Mouse (Mus musculus) forelimb bud, embryonic 11.5 days (tissue): ENCODE measurements at regions not wholly inside any gene's neighbourhood (a gene's known extent, or its start where the extent isn't known, plus 50 kb on each side); places are given as distances from the start of the nearest gene placed in this dataset.

Experiments used
- DNase-seq: peaks from one replicate; pipeline ENCODE4 v3.0.0-alpha.2; 2012; ENCODE audit warnings: low read depth, low spot score

DNA sequence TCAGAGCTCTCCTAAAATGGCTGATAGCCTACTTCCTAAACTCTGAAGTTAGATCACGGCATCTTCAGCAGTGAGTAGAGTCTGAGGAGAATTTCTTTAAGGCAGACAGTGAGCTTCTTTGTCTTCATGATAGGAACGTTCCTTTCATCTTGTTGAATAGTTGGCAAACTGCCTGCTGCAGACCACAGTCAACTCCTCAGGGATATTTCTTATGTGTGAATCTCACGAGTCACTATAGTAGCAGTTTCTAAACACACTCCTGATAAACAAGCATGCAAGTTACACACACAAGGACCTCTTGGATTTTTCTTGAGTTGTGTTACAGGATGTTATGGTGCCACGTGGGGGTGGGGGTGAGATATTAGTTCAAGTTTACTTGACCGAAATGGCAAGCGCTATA lies 205.2 kb downstream of the Gm11077 start:
- no peak for DNase-seq

DNA sequence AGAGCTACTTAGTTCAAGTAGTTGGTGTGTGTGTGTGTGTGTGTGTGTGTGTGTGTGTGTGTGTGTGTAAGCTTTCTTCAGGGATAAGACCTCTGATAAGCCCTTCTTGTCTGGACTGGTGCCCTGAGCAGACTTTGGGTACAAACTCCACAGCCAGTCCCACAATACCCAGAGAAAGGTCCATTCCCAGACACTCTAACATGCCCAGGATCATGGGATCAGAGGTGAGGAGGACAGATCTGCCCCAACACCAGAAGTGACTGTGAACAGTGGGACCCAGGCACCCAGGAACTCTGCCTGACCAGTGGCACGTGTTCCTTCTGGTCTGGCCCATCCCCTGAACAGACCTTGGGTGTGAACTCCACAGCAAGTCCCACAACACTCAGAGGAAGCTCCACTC lies 208.9 kb downstream of the Gm11077 start:
- DNase-seq: no peak

DNA sequence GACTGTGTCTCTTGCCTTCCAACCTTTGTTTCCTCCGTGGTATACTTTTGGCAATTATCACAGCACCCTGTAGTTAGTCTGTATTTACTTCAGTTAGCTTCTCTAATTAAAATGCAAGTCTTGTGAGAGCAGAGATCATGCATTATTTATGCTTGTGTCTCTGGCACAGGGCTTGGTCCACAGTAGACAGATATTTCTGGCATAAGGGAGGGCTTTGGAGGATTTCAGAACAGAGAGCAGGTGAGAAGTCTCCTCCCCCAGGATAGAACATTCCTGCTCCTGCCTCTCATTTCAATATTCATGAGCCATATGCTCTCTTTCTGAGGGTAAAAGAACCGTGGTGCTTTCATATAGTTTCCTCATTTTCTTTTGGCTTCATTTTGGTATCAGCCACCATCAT lies 217.6 kb downstream of the Gm11077 start:
- no peak for DNase-seq

DNA sequence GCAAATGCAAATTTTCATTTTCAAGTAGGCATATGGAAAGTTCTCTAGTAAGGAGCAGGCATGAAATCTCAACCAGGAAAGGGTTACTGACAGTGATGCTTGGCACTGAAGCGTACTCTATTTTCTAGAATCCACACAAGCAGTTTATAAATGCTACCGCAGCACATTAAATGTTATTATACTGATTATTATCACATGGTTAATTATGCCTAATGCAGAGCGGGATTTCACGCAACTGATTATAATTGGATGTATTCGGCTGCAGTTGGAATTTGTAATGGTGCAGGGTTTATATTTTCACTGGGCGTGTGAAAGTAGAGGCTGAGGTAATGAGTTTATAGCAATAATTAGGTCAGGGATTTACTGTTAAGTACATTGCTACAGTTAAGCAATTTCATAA lies 221.4 kb downstream of the Gm11077 start:
- no peak for DNase-seq

DNA sequence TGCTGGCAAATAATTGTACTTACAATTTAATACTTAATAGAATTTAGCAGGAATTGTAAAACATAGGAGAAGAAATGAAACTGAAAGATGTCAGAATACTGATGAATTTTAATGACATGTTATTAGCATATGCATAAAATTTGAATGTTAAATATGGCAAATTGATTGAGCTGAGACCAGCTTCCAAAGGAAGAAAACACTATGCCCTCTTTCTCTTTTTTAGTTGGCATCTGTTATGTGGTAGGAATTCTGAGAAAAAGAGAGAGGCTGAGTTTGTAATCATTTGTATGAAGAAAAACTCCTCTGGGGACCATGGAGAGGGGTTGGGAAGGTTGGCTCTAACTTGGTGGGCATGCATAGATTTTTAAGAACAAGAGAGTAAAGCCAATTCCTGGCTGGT lies 224.2 kb downstream of the Gm11077 start:
- no peak for DNase-seq

DNA sequence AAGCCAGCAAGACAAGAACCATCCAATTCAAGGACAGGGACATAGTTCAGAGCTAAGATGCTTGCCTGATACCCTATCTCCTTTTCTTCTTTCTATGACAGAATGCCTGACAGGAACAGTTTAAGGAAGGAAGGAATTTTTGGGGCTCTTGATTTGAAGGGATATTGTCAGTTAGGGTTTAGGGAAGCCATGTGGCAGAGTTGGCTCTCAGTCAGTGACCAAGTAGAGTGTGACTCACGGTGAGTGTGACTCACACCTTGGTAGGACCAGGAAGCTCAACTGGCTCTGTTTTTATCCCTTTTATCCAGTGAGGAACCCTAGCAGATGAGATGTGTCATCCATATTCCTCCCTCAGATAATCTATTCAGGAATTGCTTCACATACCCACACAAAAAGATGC lies 224.6 kb downstream of the Gm11077 start:
- no peak for DNase-seq

DNA sequence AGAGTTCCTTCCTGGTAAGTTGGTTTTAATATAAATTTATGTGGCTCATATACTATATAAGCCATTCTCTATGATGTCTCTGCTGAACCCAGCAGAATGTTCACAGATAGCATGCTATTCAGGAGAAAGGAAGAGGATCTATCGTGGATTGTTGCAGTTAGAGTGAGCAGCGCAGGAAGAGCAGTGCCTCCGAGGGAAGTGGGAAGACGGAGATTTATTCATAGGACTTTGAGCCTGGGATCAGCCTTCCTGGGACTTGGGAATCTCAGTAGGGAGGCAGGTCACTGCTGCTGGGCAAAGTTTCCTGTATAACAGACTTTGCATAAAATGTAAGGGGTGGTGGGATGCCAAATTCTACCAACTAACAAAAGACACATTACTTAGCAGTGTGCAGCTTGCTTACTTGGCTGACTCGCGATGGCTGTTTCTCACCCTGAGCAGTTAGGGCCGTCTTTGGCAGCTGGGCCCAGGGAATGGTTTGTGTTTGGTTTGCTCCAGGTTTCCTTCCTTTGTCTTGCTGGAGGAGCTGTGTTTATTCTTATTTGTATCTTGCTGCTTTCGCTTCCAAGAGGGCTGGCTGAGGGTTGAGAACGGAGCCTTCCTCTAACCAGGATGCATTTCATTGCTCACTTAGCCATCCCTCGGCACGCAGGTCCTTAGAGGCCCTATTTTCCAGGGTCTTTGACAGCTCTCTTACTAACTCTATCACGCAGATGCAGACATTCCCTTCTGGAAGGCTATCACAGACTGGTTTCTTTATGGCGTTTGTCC lies 226.9 kb downstream of the Gm11077 start:
- no peak for DNase-seq

DNA sequence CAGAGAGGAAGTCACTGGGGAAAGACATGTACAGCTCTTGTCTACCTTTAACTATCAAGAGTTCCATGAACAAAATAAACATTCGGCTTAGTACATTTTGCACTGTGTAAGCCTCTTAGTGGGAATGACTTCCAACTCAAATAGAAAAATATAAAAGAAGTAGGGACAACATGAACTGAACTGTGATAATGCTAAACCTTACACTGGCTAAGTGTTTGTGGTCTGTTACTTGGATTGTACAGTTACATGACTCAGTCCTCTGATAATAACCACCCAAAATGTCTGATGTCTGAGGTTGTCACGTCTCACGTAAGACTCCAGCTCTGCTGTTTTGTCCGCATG lies 227.4 kb downstream of the Gm11077 start:
- no peak for DNase-seq

DNA sequence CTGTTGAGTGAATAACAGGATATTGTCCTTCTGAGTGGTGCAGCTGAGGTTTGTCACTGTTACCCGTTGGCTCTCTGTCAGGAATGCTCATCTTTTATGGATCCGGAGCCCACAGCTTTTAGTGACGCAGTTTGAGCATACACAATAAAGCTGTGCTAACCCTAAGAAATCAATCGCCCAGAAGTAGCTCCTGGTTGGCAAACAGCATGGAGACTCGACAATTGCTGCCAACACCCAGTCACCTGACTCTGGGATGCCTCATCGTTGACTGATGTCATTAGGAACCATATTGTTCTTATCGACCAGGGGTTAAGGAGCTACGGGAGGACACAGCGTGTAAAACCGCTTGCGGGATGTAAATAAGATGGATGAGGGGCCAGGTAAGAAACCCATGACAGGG lies 232.9 kb downstream of the Gm11077 start:
- DNase-seq: no peak

DNA sequence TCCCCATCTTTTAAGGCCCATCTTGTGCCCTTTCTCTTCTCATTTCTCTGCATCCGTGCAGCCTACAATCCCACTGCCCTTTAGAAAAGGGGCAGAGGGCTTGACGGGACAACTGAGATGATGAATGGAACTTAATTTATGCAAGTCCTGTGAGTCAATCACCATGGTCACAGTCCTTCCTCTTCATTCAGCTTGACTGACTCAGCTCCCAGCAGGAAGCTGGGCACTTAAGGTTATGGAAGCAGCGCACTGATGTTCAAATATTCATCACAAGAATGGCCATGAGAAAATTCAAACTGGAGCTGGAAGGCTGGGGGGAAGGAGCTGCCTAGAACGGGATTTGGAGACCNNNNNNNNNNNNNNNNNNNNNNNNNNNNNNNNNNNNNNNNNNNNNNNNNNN lies 233.5 kb downstream of the Gm11077 start:
- no peak for DNase-seq

DNA sequence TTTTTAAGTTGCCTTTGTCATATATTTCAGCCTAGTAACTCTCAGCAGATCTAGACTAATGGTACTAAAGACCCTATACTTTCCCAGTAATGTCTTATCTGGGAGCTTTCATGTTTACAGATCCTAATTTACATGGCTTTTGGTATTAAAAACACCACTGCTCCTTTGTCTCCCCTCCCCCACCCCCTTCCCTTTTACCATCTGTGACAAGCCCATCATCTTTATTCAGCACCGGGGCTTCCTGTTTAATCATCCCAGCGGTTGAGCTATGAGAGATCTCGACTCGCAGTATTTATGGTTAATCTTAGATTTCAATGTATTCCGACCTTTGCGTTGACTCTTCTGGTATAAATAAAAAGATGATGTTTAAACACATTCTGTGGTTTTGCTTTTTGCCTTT lies 244.6 kb downstream of the Gm11077 start:
- no peak for DNase-seq

DNA sequence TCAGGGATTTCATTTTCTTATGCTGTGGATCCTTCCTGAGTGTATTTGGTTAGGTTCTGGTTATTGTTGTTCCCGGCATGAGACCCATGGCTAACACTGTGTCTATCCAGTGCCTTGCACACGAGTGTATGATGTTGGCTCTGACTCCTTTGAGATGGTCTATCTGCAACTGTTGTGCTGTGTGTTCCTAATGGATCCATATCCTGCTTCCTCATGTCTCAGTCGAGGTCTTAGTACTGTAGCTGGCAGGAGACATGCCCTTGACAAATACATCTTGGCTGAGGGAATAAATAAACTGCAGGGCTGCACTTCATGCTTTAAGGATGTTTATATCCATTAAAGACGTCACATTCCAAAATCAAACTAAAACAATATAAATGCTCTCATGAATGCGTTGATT lies 247.9 kb downstream of the Gm11077 start:
- no peak for DNase-seq

DNA sequence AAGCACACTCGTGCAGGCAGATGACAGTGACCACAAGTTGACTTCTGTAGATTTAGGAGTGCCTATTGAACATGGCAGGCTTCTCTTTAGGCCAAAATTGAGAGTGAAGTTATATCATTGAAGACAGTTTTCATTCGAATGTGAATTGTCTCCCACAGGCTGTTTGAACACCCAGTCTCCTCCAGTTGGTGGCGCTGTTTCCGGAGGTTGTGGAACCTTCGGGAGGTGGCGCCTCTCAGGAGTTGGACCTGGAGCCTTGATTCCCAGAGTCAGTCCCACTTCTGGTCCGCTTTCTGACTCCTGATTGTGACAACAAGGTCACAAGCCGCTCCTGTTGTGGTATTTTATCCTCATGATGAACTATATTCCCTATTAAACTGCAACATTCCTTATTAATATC lies 254.5 kb downstream of the Gm11077 start:
- no peak for DNase-seq

DNA sequence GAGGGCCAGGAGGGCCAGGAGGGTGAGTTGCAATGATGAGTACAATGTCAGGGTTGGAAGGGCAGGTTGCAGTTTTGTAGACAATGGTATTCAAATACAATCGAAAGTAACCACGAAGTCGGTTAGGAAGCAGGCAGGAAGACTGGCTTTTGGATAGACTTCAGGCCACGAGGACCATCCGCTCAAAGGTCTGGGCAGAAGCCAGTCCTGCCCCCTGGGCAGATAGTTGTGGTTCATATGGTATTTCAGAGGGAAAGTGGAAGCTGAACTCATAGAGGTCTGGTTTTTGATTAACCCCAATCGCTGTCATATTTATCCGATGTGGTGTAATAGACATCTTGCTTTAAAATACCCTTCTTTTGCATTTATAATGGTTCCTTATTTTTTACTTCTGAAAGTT lies 255.2 kb downstream of the Gm11077 start:
- DNase-seq: no peak

DNA sequence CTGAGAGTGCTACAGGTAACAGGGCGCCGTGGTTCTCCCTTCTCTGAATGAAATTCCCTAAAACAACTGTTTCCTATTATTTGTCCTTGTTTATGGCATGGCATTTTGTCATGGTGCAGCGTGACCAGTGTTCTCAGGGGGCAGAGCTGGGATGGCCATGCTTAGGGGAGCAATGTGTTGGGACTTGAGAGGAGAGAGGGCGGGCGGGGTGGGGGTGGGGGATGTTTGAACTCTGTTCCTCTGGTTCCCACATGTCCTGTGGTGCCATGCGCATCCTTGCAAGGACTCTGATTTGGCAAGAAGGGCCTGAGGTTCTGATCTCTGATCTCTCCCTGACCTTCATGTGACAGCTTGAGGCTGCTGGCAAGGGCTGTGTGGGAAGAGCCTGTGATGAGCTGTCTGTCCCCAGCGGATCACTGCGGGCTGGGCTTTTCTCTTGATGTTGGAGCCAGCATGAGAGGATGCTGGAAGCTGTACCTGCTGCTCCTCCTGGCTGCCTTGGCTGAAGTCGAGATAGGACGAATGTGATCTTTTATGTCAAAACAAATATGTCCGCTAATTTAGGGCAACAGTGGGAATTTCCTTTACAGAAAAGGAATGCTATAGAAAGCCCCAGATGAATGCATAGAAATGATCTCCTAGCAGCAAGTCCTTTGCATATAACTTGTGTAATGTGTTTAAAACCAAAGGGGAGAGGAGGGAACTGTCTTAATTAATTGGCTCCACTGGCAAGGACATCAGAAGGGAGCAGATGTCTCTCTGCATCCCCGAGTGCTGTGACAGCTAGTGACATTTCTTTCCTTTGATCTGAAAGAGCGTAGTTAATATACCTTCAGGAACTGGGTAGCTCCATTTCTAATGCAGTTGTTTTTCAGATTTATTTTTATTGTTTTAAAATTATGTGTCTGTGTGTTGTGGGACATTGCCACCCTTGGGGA lies 255.2 kb upstream of the Pde3a start:
- DNase-seq: no peak

DNA sequence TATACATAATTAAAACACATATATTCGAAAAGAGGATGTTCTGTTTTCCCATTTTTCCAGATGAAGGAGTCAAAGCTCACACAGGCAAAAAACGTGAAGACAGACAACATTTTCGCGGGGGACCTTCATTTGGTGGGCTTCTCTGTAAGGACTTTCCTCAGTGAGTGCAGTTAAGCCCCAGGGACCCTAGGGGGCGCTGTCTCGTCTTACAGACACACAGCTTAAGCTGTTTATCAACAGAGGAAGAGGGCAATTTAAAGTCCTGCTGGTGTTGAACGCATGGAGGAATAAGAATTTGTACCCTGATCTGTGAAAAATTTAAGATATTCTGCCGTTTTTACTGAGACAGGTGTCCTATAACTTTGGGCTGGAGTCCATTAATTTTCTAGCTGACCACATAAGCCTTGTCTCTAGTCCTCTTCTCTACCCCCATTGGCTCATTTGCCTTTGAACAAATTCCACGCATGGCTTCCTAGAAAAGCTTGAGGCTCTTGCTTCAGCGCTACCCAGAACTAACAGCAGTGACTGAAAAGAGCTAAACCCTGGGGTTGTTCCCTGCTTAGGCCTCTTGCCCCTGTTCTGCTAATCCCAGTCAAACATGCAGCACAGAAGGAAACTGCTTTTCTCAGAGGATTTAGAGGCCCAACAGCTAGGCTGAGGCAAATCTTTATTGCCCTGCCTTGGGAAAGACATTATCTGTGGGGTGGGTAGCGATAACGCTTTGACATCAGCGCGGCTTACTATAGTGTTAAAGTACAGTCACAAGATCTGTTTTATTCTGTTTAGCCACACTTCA lies 253.5 kb upstream of the Pde3a start:
- DNase-seq: peak; percentile 36

DNA sequence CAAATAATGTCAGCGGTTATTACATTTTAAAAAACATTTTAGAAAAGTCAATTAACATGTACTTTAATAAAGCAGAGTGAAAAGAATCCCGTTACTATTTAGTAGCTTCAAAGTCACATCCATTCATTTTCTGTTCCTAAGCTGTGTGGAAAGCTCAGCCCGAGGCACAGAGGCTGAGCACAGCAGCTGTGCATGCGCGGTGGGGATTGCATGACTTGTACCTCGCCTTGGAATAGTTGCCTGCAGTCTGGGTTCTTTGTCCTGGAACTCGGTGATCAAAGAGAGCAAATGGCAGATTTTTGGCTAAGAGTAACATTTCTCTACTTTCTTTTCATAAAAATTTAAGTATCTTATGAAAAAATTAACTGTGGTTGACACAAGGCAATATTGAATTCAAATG lies 251.0 kb upstream of the Pde3a start:
- no peak for DNase-seq

DNA sequence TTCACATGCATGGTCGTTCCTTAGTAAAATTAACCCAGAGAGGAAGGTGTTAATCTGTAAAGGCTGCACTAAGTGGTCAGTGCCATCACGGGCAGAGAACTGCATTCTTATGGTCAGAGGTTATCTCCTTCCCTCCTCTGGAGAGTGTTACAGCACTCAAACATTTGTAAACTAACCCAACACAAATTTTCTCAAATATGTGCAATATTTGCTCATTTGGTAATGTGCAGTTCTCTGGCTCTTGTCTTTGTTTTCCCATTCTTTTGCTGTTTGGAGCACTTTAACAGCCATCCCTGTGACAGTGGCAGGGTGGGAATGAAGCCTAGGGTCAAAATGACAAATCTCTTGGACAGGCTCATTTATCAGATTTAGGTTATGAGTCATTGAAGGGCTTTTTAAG lies 248.5 kb upstream of the Pde3a start:
- DNase-seq: no peak

DNA sequence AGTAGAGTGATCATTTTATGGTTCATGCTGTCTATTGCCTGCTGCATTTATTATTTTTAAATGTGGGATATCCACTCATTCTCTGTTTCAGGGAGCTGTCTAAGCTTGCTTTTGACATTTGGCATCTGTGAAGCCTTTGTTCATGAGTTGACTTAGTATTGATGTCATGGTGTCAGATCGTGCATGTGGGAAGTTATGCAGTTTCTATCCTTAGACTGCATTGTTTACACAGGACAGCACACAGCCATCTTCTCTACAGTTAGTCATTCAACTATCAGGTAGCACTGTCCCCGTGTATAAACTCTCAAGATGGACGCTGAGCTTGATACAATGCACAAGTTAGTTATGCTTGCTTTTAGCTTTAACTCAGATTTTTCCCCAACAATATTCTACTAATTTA lies 247.8 kb upstream of the Pde3a start:
- no peak for DNase-seq

DNA sequence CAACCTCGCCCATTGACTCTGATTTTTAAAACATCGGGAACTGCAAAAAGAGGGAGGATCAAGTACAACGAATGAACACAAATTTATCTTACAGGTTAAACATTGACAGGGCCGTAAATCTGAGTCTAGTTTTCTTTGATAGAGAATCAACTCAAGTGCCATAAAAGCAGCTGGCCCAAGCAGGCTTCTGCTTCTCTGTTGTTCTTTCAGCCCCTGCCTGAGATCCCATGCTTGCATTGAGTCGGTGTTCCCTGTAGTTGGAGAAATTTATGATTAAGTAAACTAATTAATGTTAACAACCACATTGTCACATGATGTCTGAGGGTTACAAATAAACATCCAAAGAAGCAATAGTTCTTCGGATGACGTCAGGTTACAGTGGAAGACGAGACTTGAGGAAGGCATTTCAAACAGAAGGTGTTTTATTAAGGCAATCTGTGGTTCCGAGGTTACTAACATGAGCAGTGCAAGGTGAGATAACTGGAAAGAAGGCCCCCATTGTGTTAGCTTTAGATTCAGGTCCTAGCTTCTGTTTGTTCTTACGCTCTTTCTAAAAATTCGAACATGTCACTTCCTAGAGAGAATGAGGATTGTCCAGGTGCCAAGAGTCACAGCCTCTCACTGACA lies 233.9 kb upstream of the Pde3a start:
- DNase-seq: no peak

DNA sequence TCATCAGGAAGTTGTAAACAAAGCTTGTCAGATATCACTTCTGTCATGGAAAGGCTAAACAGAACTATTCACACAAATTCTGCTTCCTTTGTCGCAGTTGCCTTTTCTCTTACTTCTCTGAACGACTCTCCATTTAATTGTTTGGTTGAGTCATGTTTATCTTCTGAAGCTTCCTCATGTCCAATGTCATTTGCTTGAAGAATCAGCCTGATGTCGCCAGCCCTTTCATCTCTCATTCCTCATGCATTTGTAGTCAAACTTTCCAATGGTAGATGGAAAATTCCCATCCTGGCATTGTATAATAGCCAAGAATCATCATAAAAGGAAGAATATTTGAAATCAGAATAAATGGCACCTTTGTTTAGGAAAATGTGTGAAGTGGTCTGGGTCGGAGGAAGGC lies 225.6 kb upstream of the Pde3a start:
- no peak for DNase-seq

DNA sequence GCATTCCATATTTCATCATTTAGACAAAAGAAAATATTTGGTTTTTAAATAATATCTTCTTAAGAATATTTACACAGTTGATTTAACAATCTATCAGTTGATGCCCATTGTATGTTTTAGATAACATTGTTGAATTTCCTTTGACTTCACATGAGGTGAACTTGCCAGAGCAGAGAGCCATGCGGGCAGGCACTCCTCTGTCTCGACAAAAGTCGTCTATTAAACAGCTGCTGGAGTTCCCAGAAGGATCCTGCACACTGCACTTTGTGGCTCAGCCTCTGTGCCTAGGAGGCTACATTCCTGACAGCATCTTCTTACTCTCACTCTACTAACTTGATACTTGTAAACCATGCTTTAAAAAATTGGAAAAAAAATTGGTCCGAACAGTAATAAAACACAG lies 221.7 kb upstream of the Pde3a start:
- DNase-seq: no peak
